Mouse (Mus musculus) ovary, adult 18-20 months (tissue): ENCODE measurements around the gene Prm2.

Source experiments
- DNase-seq: peaks from one replicate; pipeline ENCODE4 v3.0.0; 2022; ENCODE audit warnings: low spot score, mixed read lengths

Gene Prm2

DNA sequence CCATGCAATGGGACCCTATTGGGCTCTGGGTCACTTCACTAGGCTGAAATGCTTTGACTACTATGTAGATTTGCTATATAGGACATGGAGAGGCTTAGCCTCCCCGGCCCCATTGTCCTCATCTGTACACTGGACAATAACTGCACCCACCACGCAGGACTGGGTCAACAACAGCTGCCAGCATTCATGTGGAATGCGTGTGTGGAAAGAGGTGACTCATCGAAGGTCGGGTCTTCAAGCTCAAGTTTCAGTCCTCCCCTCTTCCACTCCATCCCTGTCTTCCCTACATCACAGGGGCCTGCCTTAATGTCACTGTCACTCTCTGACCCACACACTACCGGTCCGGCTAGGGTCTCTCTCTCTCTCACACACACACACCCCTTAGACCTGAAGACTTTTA is 19.6 kb downstream of the Prm2 start:
- no peak for DNase-seq

DNA sequence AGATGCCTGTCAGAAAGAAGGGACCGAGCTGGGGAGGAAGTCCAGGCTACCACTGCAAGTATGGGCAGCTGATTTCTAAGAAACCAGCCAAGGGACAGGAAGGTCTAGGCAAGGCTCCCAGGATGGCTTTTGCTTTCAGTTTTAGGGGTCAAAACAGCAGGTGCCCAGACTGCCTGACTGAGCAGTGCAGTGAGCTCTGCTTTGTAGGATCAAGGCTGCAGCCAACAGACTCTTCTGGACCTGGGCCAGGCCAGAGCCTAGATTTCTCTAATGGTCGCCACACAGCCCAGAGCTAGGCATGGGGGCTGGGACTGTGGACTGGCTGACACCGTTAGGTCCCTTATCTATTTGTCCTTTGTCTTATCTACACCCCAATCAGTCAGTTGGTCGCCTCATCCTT is 21.2 kb downstream of the Prm2 start:
- no peak for DNase-seq

DNA sequence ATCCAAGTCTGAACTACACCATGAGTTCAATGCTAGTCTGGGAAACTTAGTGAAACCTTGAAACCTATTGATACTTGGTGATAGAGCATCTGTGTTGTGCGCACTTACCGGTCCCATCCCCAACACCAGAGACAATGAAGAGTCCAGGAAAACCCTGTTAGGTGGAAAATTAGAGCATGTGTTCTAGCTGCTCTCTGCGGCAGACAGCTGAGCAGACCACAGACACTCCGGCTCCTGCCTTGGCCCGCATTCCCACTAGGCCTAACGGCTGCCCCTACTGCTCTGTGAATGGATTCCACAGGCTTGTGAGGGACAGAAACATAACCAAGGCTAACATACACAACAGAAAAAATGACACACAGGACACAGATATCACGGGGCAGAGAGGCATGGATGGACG is 22.4 kb downstream of the Prm2 start:
- no peak for DNase-seq

DNA sequence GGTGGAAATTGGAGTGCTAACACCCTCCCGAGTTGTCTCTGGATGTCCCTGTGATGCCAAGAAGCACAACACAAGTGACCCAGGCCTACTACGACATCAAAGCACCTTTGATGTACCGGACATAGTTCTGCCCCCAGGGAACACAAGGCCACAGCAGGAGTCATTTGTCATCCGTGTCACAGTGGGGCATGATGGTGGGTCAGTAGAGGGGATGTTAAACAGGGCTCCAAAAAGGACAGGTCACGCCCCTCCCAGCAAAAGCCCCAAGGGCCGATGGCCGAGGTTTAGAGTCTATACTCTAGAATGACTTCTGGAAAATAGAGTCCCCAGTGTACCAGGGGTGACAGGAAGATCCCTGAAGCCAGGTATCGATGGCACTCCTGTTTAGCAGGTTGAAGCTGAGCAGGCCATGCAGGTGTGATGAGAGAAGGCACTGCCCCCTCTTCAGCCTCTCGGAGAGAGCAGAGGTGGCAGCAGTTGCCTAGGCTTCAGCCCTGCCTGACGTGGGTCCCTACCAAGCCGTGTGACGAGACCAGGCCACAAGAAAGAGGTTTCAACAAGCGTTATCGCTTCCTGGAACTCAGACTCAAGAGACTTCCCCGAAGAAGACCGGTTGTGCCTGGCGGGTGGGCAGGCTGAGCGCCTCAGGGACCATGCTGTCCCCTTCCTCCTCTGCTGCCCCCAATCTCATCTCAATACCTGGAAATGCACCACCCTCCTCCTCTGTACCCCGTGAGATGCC is 24.0 kb downstream of the Prm2 start:
- DNase-seq = no peak

DNA sequence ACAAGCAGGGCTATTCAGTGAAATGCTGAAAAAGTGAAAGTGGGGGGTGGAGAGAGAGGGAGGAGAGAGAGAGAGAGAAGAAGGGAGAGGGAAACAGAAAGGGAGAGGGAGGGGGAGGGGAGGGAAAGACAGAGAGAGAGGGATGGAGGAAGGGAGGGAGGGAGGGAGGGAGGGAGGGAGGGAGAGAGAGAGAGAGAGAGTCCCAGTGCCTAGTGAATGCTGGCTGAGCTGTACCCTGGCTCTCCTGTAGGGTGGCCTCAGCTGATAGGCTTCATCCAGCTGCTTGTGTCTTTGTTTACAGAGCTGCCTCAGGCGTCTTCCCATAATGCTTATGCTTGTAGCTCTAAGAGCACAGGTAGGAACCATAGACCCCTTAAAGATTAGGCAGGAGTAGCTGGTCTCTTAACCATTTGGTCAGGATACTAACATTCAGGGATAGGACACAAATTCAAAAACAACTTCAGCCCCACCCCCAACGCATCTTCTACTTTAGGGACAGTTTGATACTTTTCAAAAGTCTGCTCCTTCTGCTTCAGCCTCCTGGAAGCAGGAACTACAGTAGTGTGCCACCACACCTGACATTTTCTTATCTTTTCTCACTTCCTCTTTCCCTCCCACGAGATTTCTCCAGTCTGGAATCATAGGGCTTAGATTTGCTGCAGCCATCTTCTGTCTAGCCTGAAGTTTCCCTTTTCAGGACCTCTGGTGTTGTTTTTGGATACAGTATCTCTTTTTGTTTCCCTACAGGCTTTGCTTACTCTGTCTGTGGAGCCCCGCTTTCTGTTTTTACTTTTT is 25.2 kb downstream of the Prm2 start:
- no peak for DNase-seq

DNA sequence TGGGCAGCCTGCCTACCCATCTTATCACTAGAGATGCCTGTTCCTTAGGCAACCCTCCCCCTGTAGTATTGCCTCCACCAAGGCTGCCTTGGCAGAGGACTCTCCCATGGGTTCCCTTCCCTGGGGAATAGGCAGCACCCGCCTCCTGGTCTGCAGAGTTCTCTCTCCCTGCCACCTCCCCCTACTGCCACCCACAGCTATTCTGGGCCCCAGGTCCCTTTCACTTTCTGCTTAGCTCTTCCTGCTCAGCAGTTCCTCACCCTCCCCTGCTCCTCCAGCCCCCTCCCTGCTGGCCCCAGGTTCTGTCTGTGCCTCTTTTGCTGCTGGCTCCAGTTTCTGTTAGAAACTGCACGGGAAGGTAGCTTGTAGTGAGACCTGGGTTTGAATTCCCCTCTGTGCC is 26.3 kb downstream of the Prm2 start:
- no peak for DNase-seq

DNA sequence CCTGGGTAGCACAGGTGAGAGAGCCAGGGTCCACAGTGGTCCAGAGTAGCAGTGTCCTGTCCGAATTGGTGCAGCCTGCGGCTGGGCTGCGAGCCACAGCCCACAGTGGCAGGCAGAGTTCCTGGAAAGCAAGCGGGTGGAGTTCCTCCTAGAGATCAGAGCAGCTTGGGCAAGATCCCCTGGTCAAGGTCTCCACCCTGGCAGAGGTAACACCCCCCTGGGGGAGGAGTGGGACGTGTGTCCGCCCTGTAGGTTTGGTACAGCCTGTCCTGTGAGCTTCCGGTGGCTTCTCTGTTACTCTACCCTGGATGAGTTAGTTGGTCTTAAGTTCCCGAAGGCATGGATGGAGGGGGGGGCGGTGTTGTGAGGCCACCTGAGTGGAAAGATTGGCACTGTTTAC is 27.1 kb downstream of the Prm2 start:
- peak; percentile 51 for DNase-seq

DNA sequence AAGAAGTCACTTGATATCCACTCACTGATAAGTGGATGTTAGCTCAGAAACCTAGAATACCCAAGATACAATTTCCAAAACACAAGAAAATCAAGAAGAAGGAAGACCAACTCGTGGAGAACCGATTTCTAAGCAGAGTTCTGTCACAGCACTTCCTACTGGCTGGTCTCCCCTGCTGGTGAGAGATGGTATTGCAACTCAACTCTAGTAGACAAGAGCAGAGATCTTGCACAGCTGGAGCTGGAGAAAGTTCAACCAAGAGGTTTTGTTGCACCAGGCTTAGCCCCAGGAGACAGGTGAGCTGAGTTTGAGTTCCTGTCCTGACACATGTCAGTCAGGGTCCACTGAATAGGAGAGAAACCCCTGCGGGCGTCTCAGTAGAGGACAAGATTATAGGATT is 28.8 kb downstream of the Prm2 start:
- DNase-seq = no peak

DNA sequence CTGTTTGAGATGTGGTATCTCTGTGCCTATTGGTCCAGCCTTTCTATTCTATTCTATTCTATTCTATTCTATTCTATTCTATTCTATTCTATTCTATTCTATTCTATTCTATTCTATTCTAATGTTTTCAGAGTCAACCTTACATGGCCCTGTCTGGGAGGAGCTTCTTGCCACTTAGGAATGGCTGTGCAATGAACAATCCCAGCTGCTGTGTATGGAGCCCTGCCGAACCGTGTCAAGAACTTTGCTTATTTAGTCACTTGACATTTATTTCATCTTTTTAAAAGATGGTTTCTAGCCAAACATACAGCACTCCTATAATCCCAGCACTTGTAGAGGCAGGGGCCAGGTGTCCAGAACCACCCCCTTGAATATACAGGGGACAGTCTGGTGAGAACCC is 31.6 kb downstream of the Prm2 start:
- no peak for DNase-seq

DNA sequence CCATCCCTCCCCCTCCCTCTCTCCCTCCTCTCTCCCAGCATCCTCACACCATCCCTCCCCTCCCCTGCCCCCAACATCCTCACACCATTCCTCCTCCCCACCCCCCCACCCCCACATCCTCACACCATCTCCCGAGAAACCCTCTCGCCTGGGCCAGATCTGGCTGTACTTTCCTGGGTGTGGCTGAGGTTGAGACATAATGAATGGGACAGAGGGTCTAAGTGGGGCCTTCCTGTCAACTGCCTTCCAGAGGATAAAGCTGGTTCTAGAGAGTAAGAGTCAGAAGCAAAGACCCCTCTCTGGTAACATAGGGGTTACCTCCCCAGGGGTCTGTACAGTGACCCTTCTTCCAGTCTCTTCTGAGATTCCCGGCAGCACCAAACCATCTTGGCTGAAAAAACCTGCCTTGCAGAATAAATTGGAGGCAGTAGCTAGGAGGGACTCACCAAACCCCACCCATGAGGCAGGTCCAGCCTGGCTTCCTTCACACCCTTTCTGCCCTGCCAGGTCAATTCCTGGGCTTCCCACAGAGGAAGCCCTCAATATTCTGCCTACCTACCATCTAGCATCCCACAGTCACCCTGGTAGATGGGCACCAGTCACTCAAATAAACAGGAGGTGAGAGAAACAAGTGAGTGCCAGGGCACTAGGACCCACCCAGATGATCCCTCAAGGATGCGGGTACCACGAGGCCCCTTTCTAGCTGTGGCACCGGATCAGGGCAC is 32.2 kb downstream of the Prm2 start:
- DNase-seq = no peak

DNA sequence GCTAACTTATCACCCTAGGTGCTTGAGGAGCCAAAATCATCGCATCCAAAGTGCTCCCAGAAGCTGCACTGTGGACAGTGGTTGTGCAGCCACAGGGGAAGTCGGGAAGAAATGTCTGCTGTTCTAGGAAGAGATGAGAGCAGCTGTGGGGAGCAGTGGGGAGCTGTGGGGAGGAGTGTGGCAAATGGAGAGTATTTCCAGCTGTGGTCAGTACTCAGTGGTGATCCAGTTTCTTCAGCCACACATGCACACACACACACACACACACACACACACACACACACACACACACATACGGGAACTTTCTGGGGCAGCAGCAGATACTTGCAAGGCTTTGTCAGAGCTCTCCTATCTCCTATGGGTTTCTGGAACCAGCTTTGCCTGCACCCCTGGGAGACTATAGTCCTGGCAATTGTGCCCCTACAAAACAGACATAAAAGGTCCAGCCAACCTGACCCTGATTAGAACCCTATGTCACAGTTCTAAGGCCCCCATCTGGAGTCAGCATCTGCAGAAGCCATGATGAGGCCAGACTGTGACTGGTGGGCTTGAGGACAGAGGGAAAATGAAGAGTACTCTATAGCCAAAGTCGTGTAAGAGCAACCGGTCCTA is 33.3 kb downstream of the Prm2 start:
- DNase-seq = no peak

DNA sequence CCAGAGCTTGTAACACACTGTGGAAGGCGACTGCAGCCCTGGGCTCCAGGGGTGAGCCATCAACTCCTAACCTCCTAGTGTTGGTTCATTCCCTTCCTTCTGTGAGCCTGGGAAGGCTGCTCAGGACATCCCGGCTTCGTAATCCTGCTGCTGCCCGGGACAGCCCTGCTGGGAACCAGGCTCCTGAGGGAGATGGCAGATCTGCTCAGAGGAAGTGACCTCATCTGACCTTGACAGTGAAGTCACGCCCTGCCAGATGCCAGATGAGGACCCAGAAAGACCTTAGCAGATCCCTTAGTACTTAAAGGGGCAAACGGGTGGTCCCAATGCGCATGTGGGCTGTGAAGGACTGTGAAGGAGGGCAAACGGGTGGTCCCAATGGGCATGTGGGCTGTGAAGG is 34.8 kb downstream of the Prm2 start:
- no peak for DNase-seq

DNA sequence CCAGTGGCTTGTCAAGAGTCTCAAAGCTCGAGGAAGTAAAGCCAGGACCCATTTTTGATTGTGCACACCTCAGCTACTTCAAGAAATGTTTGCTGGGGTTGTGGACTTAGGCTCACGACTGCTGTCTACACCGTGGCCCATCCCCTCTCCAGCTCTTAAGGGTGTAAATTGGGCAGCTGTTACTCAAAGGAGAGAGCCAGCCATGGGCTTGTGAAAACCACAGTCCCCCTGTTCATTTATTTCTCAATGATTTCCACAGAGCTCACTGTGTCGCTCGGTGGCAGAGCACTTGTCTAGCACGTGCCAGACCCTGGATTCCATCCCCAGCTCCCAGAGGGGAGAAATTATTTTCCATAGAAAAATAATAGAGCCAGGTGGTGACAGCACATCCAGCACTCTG is 39.8 kb downstream of the Prm2 start:
- no peak for DNase-seq

DNA sequence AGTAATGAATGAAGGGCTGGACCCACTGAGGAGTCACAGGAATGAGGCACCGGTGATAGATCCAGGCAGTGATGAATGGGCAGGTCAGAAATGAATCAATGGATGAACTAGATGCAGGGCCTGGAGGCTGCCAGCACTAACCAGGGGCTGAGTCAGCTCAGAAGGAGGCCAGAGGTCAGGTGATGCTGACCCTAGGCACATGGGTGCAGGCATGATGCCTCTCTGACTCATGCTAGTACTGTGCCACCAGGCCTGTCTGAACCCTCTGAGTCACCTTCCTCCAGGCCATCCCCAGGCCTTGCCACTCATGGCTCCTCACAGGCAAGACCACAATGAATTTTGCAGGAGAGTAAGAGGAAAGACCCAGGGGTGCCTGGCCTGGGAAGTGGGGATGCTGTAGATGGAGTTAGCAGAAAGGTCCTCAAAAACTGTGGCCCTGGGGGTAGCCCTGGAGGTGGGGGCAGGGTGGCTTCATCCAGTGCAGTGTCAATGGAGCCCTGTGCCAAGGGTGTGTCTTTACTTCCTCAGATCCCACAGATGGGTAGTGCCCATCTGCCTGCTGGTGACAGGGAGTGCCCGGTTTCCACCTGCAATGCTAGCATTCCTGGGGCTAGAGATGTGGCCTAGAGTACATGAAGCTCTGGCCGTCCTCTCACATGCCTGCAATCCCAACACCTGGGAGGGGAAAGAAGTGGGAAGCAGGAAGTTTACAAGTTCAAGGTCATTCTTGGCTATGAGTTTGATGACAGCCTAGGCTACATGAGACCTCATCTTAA is 41.2 kb downstream of the Prm2 start:
- DNase-seq = peak; percentile 43

DNA sequence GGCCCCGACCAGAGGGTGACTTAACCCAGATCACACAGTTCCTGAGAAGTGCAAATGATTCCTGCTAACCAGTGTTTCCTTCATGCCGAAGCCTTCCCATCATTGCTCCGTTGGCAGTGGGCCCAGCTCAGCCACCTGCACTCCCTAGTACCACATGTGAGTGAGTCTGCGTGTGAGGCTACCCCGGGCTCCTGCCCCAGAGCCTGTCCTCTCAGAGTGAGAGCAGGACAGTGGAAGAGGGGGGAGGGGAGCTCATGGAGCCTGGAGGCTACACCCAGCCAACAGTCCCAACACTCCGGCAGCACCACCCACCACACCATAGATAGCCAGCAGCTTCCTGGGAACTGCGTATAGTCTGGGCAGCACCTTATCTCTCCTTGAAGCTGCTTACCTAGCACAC is 46.1 kb downstream of the Prm2 start:
- DNase-seq = no peak

DNA sequence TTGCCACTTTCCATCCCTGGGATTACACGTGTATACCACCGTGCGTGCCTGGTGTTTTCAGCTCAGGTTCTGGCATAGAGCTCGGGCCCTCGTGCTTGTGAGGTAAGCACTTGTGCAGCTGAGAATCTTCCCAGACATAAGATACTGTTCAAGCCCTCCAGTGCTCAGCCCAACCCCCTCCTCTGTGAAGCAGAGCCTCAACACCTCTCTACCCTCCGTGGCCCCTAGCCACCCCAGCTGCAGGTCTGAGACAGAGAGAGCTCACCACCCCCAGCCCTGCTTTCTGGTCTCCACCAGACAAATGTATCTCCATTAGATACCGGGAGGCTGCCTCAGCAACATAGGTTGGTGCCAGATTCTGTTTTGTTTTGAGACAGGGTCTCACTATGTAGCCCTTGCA is 46.7 kb downstream of the Prm2 start:
- DNase-seq = no peak
